Mouse (Mus musculus): ENCODE measurements at regions not wholly inside any gene's neighbourhood (a gene's known extent, or its start where the extent isn't known, plus 50 kb on each side); places are given as distances from the start of the nearest gene placed in this dataset.

DNA sequence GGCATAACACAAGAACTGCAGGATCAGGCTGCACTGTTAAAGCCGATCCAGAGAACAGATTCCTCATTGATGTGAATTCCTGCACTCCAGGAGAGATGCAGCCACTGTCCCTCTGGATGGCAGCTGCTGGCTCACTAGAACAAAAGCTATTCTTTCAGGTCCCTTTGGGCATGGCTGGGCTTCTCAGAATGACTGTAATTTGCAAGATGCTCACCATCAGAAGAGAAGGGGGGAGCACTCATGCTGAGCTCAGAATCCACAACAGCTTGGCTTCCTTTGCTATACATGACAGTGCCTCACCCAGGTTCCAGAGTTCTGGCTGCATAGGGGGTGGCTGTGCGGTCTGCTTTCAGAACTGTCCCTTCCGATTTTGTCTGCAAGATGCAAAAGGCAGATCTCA lies 57.8 kb upstream of the Chd6 start:
- no peak for DNase-seq

DNA sequence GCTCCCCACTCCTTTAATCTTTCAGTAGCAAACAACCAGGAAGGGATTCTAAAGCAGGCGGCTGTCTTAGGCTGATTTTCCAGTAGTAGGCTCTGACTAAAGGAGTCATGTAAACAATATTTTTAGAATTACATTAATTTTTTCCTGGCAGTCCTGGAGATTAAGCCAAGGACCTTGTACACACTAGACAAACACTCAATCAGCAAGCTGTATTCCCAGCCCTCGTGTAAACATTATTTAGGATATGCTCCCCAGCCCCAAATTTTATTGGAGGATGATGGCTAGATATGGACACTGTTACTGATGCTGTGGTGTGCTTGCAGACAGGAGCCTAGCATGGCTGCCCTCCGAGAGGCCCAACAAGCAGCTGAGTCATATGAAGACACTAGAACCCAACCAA lies 56.6 kb upstream of the Chd6 start:
- no peak for DNase-seq

DNA sequence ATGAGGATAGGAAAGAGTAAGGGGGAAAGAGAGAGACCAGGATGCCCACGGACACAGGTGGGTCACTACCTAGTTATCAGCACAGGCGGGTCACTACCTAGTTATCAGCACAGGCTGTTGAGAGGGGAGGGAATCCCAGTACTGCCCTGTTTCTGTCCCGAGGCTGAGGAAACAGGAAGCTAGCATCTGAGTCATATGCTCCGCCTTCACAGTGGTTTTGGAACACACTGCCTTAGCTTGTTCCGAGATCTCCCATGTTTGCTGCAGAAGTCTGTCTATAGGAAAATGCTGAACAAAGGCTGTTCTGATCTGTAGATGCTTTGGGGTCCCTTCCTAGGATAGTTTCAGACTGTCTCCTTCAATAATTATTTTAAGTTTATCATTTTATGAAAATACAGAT lies 55.4 kb upstream of the Chd6 start:
- no peak for DNase-seq
